Mouse (Mus musculus): ENCODE data around the gene Fam49a.
"Not testable (repeated sequence)": the region's sequence is repeated elsewhere in the genome, so short reads cannot be mapped to it uniquely, and the experiment has no call there.

Gene Fam49a

DNA sequence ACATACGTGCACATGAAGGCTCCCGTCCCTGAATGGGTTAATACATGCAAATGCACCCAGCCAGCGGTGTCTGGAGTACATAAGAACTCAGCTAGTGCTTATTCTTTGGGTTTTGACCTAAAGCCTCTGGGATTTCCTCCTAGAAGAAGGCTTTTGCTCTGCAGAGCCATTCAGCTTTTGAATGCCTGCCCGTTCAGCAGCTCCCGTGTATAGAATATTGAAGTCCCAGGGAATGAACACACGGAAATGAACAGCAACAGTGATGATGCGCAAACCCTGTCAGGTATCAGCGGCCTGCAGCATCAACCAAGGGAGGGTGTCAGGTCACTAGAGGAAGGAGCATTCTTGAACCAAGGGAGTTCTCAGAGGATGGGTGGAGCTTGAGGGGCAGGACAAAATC is 52.4 kb downstream of the Fam49a start:
- no peak for DNase-seq (ENCODE audit: low spot score)

DNA sequence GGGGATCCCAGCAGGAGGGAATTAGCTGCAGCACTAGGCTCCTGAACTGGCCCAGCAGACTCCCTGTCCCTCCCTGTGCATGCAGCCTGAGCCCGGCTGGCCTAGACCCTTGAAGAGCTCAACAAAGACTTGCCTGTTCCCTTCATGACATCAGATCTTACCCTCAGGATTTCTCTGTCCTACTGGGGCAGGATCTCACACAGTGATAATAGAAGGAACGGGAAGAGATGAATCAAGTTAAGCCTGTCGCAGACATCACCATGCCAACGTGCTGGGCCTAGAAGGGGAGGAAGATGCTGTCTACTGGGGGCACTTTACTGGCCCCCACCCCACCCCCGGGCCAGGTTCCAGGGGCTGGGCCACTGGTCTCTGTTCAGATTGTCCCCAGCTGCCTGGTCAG is 53.1 kb downstream of the Fam49a start:
- no peak for DNase-seq (ENCODE audit: low spot score)

GRCm38 (mm10) chr12:12316956-12317355 is 55.0 kb downstream of the Fam49a start:
- no peak for DNase-seq (ENCODE audit: low spot score)

- DNase-seq (ENCODE audit: low spot score), result no peak
Observed at GRCm38 (mm10) chr12:12317606-12318005, 55.7 kb downstream of the Fam49a start.

DNA sequence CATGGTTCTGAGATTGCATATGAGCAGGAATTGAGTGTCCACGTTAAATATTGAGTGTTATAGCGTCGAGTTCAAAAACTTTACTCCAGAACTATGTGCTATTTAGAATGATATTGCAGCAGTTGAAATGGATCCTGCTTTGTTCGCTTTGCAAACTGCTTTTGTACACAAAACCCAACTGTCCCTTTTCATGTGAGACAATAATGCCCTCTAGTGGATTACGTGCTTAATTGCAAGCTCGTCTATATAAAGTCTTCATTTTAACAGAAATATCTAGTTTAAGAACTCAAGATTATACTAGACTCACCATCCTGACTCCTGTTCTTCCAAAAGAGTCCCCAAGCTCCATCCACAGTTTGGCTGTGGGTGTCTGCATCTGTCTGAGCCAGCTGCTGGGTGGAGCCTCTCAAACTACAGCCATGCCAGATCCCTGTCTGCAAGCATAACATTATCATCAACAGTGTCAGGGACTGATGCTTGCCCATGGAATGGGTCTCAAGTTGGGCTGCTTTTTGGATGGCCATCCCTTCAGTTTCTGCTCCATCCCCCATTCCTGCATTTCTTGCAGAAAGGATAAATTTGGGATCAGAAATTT is 56.3 kb downstream of the Fam49a start:
- no peak for DNase-seq (ENCODE audit: low spot score)

DNA sequence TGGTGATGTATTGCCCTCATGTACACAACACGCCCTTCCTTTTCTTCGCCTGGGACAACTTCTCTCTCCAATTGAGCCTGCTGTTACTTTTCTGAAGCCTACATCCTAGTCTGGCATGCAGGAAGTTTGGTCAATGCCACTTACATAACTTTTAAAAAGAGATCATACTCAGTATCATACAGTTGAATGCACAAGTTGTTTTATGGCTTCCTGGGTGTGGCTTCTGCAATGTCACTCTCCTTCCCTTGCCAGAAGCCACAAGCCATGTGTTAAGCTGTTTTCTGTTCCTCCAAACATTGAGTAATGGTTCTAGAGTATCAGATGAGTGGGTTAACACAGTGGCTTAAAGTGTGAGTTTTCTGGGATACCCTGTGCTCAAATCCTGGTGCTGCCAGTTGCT is 58.8 kb downstream of the Fam49a start:
- no peak for DNase-seq (ENCODE audit: low spot score)

- no peak for DNase-seq (ENCODE audit: low spot score)
Observed at GRCm38 (mm10) chr12:12321111-12321510, 59.2 kb downstream of the Fam49a start.

- DNase-seq (ENCODE audit: low spot score), result no peak
Observed at GRCm38 (mm10) chr12:12323084-12323483, 61.1 kb downstream of the Fam49a start.

DNA sequence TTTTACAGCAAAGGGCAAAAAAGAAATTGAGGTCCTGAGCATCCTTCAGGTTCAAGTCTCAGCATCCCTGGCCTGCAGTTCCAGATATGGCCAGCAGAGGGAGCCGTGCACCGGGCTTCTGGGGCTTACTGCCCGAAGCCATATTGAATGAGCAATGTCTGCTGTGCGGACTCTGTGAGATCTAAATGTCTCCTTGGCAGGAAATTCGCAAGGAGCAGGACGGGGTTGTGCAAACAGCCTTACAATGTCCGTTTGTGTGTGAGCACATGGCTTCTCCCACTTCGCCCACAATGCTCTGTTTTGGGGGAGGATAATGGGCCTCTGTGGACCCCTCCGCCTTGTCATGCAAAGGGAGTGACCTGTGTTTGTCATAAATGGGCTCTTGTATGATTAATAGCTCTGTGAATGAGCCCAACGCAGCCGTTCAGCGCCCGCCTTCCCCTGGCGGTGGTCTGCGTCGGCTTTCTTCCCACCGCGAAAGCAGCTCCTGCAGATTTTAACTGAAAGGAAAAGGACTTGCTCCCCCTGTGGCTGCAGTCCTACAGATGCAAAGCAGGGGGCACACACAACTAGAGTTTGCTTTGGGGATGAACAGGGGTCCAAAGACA is 61.8 kb downstream of the Fam49a start:
- peak; percentile 59 for DNase-seq (ENCODE audit: low spot score)

DNA sequence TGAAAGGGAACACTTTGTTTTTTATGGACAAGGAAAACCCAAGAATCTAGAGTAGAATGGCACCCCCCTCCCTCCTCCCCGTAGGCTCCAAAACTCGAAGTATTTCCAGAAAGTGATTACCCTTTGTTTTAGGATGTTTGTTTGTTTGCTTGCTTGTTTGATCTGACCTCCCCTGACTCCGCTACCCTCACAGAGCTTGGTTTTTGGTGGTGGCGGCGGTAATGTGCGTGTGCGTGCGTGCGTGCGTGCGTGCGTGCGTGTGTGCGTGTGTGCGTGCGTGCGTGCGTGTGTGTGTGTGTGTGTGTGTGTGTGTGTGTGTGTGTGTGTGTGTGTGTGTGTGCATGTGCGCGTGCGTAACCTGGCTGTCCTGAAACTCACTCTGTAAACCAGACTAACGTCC is 62.3 kb downstream of the Fam49a start:
- DNase-seq (ENCODE audit: low spot score), result not testable (repeated sequence)

DNA sequence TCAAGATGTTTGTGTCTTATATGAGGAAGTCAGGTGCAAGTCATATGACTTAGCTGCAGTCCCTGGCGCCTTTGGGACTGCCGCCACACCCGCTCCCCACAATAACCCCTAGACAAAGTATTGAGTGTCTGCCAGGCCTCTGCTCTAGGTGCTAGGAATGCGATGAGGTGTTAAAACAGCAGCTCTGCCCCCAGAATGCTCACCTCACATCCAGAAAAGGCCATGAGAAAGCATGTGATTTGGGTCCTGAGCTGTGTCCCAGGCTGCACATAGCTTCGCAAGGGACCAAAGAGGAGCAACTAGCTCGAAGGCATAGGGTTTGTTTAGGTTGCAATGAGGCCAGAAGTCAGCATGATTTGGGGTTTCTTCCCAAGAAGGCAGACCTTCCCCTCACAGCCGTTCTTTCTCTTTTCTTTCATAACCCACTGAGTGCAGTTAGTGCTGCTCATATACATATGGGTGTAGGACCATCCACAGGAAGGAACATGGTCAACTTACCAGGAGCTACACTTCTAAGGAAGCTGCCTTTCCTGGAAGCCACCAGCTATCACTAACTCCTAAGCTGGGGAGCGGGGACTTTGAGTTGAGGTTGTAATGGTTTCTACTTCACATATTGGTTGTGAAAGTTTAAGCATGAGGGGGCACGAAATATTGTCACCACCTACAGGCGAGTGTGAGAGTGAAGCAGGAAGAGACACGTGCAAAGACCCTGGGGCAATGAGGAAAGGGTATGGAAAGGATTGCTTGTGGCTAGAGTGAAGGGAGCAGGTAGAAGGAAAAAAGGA is 71.8 kb downstream of the Fam49a start:
- no peak for DNase-seq (ENCODE audit: low spot score)

GRCm38 (mm10) chr12:12334486-12334885 is 72.5 kb downstream of the Fam49a start:
- no peak for DNase-seq (ENCODE audit: low spot score)

GRCm38 (mm10) chr12:12335566-12335965 is 73.6 kb downstream of the Fam49a start:
- DNase-seq (ENCODE audit: low spot score), result no peak

GRCm38 (mm10) chr12:12337378-12337777 is 75.4 kb downstream of the Fam49a start:
- DNase-seq (ENCODE audit: low spot score), result no peak

DNA sequence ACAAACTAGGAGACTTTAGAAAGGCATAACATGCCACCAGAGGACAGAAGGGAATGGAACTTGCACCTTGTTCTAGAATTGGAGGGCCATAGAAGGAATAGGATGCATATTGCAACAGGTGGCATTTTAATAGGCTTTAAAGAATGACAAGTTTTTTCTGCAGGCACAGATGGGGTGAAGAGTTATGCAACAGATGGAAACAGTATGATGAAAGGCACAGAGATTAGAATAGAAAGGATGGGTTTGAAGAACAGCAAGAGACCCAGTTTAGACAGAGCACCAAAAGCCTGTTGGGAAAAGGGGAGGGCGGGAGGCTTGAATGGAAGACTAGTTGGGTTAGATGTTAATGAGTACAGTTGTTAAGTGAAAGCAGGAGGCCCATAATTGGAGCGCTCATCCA is 81.4 kb downstream of the Fam49a start:
- DNase-seq (ENCODE audit: low spot score), result no peak

DNA sequence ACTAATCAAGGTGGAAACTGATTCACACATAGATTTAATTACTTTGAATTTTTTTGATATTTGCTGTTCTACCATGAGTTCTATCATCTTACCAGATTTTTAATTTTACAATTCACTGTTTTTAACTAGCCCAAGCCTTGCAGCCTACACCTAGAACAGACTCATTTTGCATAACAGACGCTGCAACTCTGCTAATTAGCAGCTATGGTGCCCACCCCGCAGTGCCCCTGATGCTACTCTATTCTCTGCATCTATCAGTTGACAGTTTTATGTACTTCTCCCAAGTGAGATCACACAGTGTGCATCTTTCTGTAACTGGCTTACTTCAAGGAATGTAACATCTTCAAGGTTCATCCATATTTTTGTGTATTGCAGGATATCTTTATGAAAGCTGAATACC is 86.7 kb downstream of the Fam49a start:
- DNase-seq (ENCODE audit: low spot score), result no peak

- no peak for DNase-seq (ENCODE audit: low spot score)
Observed at GRCm38 (mm10) chr12:12349645-12350288, 87.8 kb downstream of the Fam49a start.

DNA sequence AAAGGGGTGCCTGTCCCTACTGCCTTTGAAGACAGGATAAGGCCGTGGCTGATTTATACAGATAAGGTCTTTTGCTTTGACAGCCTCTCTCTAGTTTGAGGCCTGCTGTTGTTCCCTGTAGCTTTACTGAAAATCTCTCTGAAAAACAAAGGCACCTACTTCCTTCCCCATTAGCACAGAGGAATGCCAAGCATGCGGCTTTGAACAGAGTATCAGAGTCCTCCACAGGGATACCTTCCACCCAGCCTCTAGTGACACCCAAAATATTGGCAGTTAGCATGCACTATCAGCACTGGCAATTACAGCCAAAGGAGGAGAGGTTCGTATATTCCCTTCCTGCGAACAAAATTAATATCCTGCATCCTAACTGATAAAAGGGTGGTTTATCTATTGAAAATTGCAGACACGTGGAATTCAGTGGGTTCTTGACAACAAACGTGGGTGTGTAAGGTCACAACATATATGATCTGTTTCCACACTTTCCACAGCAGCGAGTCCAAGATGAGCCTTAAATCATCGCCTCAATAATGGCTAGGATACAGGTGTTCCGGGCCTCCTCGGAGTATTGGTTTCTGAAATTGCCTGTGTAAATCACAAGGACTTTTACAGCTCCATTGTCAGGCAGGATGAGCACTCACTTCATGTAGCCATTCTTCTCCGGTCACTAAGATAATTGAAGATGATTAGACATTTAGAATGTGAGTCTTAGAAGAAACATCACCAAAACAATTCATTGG is 90.0 kb downstream of the Fam49a start:
- DNase-seq (ENCODE audit: low spot score), result no peak

- DNase-seq (ENCODE audit: low spot score), result no peak
Observed at GRCm38 (mm10) chr12:12354115-12354653, 92.2 kb downstream of the Fam49a start.

DNA sequence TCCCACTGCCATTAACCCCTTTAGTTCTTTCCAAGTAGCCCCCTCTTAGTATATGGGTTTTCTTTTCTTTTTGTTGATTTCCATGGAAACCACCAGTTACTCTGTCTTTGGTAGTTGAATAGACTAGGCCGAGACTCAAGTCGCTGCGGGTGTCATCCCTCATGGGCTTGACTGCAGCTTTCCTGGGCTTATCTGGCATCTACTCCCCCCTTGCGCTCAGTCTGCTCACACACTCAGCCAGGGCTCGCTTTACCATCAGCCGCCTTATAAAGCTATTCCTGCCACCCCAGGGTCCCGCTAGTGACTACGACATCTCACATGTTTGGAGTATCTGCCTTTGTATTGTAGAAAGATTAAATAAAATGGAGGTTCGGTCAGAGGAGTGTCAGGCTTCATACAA is 94.1 kb downstream of the Fam49a start:
- DNase-seq (ENCODE audit: low spot score), result no peak

- DNase-seq (ENCODE audit: low spot score), result no peak
Observed at GRCm38 (mm10) chr12:12356463-12356862, 94.5 kb downstream of the Fam49a start.

DNA sequence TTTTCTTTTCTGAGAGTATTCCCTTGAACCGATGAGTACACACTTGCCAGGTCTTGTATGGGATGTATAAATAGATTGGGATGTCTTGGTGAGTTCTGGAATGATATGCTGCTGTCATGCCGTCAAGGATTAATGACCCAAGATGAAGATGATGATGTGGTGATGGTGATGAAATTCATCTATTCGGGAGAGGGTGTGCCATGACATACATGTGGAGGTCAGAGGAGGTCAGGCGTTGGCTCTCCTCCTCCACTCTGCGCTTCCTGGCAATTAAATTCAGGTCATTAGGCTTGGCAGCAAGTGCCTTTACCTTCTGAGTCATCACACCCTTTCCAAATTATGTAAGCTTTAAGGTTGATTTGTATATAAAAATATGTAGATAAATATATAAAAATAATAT is 95.0 kb downstream of the Fam49a start:
- no peak for DNase-seq (ENCODE audit: low spot score)
